Comparison of ENCODE assay signal across 10 mouse cellular contexts in the genomic region with DNA sequence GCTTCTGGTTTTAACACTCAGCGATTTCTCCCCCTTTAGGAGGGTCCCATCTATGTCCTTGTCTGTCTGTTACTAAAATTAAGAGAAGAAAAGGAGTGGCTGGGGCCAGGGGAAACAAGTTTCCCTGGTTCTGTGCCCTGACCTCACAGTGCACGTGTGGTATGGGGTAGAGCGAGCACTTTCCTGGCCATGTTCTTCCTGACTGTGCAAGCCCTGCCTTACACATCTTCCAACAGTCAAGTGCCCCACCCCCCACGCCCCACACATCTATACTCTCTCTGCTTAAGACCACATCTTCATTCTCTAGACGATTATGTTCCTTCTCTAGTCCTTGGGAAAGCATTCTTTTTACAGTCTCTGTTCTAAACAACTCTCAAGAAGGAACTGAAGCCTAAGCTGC.
A peak's percentile ranks its signal among the peaks of the same experiment; 100 is the strongest.
DNase-seq lines count a peak whose midpoint lies in the region; ATAC-seq lines count a peak whose summit lies in the region.
"Had no signal": no experiment of that assay in that cellular context is flagged by ENCODE, and none has a peak within 500 bp of the region (broad histone marks: within the 10 kb centered on the region; RNA-seq: fewer than 3 reads in every experiment).

No protein-coding gene starts in this region.

- ATAC-seq in heart, embryonic 14.5 days (ENCODE audit: insufficient number of reproducible peaks, insufficient read depth, low FRiP score, low read depth) = no peak
- peak; percentile 58; the same call in 1 of the 2 replicates for ATAC-seq in embryonic facial prominence, embryonic 12.5 days (ENCODE audit: insufficient number of reproducible peaks, insufficient read depth, low FRiP score, low TSS enrichment)
- ATAC-seq in midbrain, embryonic 14.5 days (ENCODE audit: low FRiP score, low TSS enrichment) = 0 out of 2 replicates have a peak, but pooled peaks have one; percentile 33
- no peak for ATAC-seq in inflammation-experienced regulatory T-cells, adult 6 months

- DNase-seq in heart, postnatal 4 days = no peak
- no peak for DNase-seq in hindbrain, embryonic 10.5 days (ENCODE audit: low spot score)
- peak; percentile 32 for DNase-seq in midbrain, embryonic 14.5 days
- no peak for DNase-seq in right cerebral cortex, adult 2 months (ENCODE audit: low spot score in 2 of 2)
- DNase-seq in c-Kit-positive CD71-positive TER-119-positive erythroid progenitor cells, embryonic 14.5 days (ENCODE audit: low spot score) = no peak
- DNase-seq: adrenal gland, adult 2 months; gastrocnemius, postnatal 25 days had no signal

- no peak overlapping the region for H3K4me3 ChIP-seq in heart, embryonic 14.5 days (ENCODE audit: control insufficient read depth in 1 of 2, insufficient read depth in 1 of 2, low read depth in 1 of 2, low read length in 2 of 2)
- no peak overlapping the region for H3K4me3 ChIP-seq in embryonic facial prominence, embryonic 12.5 days
- H3K4me3 ChIP-seq in hindbrain, embryonic 10.5 days = no peak overlapping the region
- H3K4me3 ChIP-seq in midbrain, embryonic 14.5 days (replicated peaks; ENCODE audit: low read depth, low read length) = no peak overlapping the region

- H3K9me3 ChIP-seq in heart, embryonic 14.5 days (ENCODE audit: control insufficient read depth, low read length) = no peaks in the 10 kb centered on the region
- H3K9me3 ChIP-seq in embryonic facial prominence, embryonic 12.5 days = no peaks in the 10 kb centered on the region
- no peaks in the 10 kb centered on the region for H3K9me3 ChIP-seq in hindbrain, embryonic 10.5 days
- no peaks in the 10 kb centered on the region for H3K9me3 ChIP-seq in midbrain, embryonic 14.5 days (ENCODE audit: control insufficient read depth, low read length)

- H3K4me2 ChIP-seq in heart, embryonic 14.5 days (ENCODE audit: low read length) = peak overlapping the region; percentile 26
- no peak overlapping the region for H3K4me2 ChIP-seq in embryonic facial prominence, embryonic 12.5 days (replicated peaks)
- peak overlapping the region; percentile 36 for H3K4me2 ChIP-seq in midbrain, embryonic 14.5 days (ENCODE audit: low read length)

- peaks cover 43 to 61% of the 10 kb centered on the region in 2 experiments for H3K4me1 ChIP-seq in heart, embryonic 14.5 days (ENCODE audit: control insufficient read depth in 2 of 2, insufficient read depth in 2 of 2, low read length in 2 of 2)
- peaks cover 32% of the 10 kb centered on the region for H3K4me1 ChIP-seq in embryonic facial prominence, embryonic 12.5 days
- H3K4me1 ChIP-seq in hindbrain, embryonic 10.5 days (replicated peaks) = peaks cover 43% of the 10 kb centered on the region
- H3K4me1 ChIP-seq in midbrain, embryonic 14.5 days (ENCODE audit: control insufficient read depth, insufficient read depth, low read length) = peaks cover 24% of the 10 kb centered on the region; the same call in 1 of the 2 replicates

- WGBS in heart, embryonic 14.5 days = 54% methylated on average over 5 of the region's 5 CpGs
- whole genome bisulfite sequencing in embryonic facial prominence, embryonic 12.5 days = 59% methylated on average over 5 of the region's 5 CpGs
- 43% methylated on average over 5 of the region's 5 CpGs for WGBS in hindbrain, embryonic 10.5 days
- WGBS in midbrain, embryonic 14.5 days = 39% methylated on average over 5 of the region's 5 CpGs

- no peaks in the 10 kb centered on the region for H3K27me3 ChIP-seq in heart, embryonic 14.5 days (ENCODE audit: control insufficient read depth, insufficient read depth, low read length)
- H3K27me3 ChIP-seq in embryonic facial prominence, embryonic 12.5 days = peaks cover 7% of the 10 kb centered on the region; the same call in 1 of the 2 replicates
- peaks cover 58% of the 10 kb centered on the region for H3K27me3 ChIP-seq in hindbrain, embryonic 10.5 days (ENCODE audit: insufficient read depth, poor library complexity, severe bottlenecking)
- H3K27me3 ChIP-seq in midbrain, embryonic 14.5 days (ENCODE audit: control insufficient read depth, insufficient read depth, low read length) = peaks cover 22% of the 10 kb centered on the region

- H3K27ac ChIP-seq in heart, embryonic 14.5 days (replicated peaks in 1 of 2; ENCODE audit: control insufficient read depth in 1 of 2, insufficient read depth in 1 of 2, low read depth in 2 of 2, low read length in 2 of 2) = peak overlapping the region; percentile 60 to 69
- H3K27ac ChIP-seq in embryonic facial prominence, embryonic 12.5 days = peak overlapping the region; percentile 82
- H3K27ac ChIP-seq in hindbrain, embryonic 10.5 days = peak overlapping the region; percentile 84
- H3K27ac ChIP-seq in midbrain, embryonic 14.5 days (replicated peaks; ENCODE audit: low read depth, low read length) = peak overlapping the region; percentile 75

- H3K36me3 ChIP-seq in heart, embryonic 14.5 days (ENCODE audit: control insufficient read depth, insufficient read depth, low read length) = no peaks in the 10 kb centered on the region
- H3K36me3 ChIP-seq in embryonic facial prominence, embryonic 12.5 days = no peaks in the 10 kb centered on the region
- no peaks in the 10 kb centered on the region for H3K36me3 ChIP-seq in hindbrain, embryonic 10.5 days
- no peaks in the 10 kb centered on the region for H3K36me3 ChIP-seq in midbrain, embryonic 14.5 days (ENCODE audit: control insufficient read depth, insufficient read depth, low read length)

- peak overlapping the region; percentile 31 for H3K9ac ChIP-seq in heart, embryonic 14.5 days (ENCODE audit: low read length)
- H3K9ac ChIP-seq in embryonic facial prominence, embryonic 12.5 days = no peak overlapping the region
- no peak overlapping the region for H3K9ac ChIP-seq in midbrain, embryonic 14.5 days (replicated peaks; ENCODE audit: low read length)

Comparison
In these comparisons a context has a peak if more than half of its experiments do, and no peak if none do; other contexts are left out.
1. ATAC-seq: peak in embryonic facial prominence, embryonic 12.5 days (single experiment) and midbrain, embryonic 14.5 days (single experiment); none in heart, embryonic 14.5 days (single experiment) and inflammation-experienced regulatory T-cells, adult 6 months (single experiment).
2. Peak in every context shown above with its lines, with median percentiles within 50 percentile points of each other: H3K27ac ChIP-seq.